Mouse (Mus musculus) gastrocnemius, postnatal 36 days (tissue): ENCODE measurements around the gene Nudt3. TPM values are rescaled to one million over a fixed set of nuclear protein-coding genes. Genes with fewer than 3 reads are reported as not detected.

ENCODE experiments used
- DNase-seq, 2 experiments: peaks; one replicate each; pipeline ENCODE4 v3.0.0; 2022
- intact Hi-C: fragments of 180-260 bp; cut with DNase I; formaldehyde crosslinking; loops from one replicate; pipeline ENCODE4 v1.15.1; 2025
- total RNA-seq, 2 experiments: library from RNA; stranded (reverse); gene quantifications; 2 replicates each; pipeline ENCODE4 v1.2.3; 2021

The Nudt3 gene
- total RNA-seq, 2 experiments from 2014 or later = 232 to 233 TPM

- DNase-seq = peak; percentile 50 to 59
- intact Hi-C loops = no loop called here
These were observed 19.6 kb downstream of the Nudt3 start for GRCm38 (mm10) chr17:27603522-27604234.

DNA sequence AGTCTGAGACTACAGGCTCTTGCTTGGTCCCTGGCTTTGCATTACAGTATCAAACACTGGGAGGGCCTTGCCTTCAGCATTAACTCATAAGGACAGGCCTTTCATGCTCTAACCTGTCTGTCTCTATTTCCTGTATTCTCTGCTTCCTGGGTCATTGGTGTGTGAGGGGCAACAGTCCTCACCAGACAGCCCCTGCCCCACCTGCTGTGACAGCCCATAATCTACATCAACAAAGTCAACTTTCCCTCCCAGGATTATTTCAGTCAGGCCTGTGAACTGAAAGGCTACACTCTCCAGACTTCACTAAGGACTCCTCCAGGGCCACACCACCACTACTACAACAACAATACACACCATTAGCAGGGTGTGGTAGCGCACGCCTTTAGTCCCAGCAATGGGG is 20.3 kb downstream of the Nudt3 start:
- intact Hi-C loops = no loop called here
- no peak for DNase-seq

- intact Hi-C loops = no loop called here
- no peak for DNase-seq
These were observed 22.4 kb downstream of the Nudt3 start for GRCm38 (mm10) chr17:27600869-27601268.

DNA sequence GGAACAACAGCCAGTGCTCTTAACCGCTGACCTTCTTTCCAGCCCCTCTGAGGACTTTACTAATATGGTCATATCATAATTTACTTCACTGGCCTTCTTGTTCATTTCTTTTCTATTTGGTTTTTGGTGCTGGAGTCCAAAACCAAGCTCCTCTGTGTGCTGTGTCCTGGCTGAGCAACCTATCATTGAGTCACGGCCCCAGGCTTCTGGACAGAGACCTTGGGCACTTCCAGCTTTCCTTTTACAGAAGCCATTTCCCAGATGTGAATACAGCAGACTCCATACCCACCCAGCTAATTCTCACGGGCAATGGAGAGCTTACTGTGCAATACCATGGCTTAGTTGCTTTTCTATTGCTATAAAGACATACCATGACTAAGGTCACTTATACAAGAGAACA is 23.0 kb downstream of the Nudt3 start:
- no peak for DNase-seq
- intact Hi-C loops = no loop called here

- intact Hi-C loops = no loop called here
- DNase-seq = no peak
These were observed 26.7 kb downstream of the Nudt3 start for GRCm38 (mm10) chr17:27596376-27597190.

GRCm38 (mm10) chr17:27595659-27596375 is 27.5 kb downstream of the Nudt3 start:
- DNase-seq = no peak
- intact Hi-C loops = no loop called here

DNA sequence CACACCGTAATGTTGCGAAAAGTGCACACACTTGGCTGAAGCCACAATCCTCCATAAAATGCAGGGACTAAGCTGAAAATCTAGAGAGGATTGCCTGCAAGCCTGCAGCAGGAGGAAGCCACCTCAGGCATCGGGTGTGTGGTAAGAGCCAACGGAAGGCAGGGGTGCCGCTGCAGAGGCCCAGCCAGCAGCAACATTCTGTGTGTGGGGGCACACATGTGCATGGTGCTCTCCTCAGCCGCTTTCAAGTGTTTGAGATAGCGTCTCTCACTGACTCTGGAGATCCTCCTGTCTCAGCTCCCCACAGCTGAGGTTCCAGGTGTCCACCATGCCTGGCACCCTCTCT is 30.8 kb downstream of the Nudt3 start:
- intact Hi-C loops = no loop called here
- no peak for DNase-seq

DNA sequence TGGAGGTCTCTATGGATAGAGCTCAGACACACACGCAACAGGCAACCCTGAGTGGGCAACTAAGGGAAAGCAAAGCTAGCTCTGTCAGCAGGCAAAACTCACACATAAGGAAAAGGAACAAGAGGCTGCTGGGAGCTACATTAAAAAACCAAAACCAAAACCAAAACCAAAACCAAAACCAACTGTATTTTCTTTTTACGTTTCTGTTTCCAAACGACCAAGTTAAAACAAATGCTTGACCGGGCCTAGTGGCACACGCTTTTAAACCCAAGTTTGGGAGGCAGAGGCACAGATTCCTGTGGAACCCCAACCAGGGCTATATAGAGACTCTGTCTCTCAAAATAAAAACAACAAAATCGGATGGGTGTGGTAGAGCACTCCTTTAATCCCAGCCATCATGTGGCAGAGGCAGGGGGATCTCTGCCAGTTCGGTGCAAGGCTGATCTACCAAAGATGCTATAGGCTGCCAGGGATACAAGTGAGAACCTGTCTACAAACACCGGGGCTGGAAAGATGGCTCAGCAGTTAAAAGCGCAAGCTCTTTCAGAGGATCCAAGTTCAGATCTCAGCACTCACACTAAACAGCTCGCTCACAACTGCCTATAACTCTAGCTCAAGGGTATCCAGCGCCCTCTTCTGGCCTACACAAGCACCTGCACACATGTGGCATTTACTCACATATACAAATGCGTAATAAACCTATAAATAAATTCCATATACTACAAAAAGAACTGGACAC is 31.3 kb downstream of the Nudt3 start:
- no peak for DNase-seq
- intact Hi-C loops = no loop called here

DNA sequence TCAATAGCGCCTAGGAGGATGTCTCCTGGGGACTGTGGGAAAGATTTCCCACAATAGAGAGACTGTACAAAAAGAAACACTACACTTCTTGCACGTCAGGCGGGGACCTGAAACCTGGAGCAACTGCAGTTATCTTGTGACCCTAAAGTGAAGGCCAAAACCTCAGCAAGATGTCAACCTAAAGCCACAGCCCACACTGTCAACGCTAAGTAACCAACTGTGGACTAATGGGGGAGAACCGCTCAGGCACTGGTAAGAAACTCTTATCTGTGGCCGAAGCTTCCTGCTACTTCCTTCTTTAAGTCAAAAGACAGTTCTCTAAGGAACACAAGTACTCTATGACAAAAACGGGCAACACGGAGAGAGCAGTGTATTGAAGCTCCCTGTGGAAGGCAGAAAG is 35.1 kb downstream of the Nudt3 start:
- intact Hi-C loops = no loop called here
- no peak for DNase-seq

DNA sequence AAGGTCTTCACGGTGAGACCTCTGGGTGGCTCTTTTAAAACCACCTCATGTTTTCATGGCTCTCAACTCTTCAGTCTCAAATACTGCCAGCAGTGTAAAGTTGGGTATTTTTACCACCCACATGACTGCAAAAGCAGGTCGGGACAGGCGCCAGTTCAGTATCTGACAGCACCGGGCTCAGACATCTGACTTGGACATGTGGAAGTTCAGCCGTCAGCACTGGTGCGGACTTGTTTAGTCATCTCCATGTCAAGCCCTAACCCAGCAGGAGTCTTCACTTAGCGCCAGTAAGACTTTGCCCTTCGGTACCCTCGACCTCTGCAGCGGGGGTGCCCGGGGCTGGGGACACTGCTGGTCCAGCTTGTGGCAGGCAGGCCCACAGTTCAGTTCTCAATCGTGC is 36.0 kb downstream of the Nudt3 start:
- DNase-seq = peak in 1 of 2 experiments; percentile 39
- intact Hi-C loops = no loop called here

DNA sequence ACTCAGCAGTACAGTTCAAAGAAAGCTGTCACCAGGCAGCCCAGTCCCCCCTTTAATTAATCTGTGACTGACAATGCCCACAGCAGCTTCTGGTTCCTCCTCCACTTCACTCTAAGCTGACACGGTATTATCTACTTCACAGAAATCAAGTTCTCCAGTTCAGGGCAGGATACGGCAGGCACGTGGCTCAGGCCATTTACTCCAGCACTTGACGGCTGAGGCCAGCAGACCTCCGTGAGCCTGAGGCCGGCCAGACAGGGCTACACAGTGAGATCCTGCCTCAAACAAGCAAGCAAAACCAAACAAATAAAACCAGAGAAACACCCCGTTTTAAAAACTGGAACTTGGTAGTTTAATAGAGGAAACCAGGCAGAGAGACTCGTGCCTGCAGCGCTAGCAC is 36.6 kb downstream of the Nudt3 start:
- no peak for DNase-seq
- intact Hi-C loops = no loop called here

GRCm38 (mm10) chr17:27583185-27583894 is 40.0 kb downstream of the Nudt3 start:
- DNase-seq = no peak
- intact Hi-C loops = no loop called here

DNA sequence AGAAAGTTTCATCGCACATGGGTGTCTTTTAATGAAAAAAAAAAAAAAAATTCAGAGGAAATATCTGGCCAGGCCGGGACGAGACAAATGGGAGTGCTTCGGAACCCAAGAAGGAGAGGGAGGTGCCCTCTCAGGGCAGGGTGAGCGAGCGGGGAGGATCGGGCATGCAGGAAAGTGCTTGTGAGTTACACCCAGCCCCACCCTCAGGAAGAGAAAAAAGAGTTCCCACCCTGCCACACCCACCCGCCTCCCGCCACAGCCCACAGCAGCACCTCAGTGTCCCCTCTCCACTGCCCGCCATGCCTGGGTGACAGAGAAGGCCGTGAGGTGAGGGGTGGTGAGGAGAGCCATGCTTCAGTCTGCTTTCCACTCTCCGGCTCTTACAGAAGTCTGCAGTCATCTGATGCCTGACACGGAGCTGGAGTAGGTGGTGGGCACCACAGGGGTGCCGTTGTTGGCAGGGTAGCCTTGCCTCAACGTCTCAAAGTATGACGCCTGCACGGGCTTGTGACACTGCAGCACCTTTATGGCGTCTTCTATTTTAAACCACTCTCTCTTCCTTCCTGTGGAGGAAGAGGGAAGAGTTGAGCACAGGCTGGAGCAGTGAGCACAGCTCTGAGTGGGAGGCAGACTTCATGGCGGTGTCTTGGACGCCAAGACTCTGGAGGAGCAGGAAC is 42.8 kb downstream of the Nudt3 start:
- intact Hi-C loops = no loop called here
- DNase-seq = no peak

DNA sequence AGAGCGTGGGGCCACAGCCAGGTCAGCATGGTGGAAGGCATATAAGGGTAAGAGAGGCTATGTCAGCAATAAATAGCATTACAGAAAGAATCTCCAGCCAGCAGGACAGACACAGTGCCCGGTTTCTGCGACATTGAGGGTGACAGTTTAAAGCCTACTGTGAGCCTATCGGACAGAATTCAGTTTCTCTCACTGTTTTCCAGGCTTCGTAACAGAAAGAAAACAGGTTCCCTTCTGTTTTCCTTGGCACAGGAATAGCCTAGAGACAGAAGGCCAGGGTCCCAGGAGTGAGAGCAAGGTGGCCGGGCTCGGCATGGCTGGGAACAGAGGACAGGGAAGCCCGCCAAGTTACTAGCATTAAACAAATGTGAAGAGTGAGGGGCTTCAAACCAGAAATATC is 43.5 kb downstream of the Nudt3 start:
- DNase-seq = no peak
- intact Hi-C loops = no loop called here

DNA sequence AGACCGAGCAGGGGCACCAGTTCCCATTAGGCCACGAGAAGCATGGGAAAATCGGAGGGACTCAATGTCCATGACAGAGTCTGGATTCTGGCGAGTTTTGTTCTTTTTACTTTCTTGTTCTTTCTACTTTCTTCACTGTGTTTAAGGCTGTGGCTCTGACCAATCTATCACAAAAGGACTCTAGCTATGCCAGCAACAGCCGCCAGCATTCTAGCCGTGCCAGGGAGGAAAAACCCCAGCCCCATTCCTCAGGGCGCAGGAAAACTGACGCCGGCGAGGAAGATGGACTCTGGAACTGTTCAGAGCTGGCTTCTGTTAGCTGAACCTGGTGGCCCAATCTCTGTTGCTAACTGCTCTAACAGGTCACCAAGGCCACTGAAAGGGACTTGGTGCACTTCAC is 44.8 kb downstream of the Nudt3 start:
- intact Hi-C loops = no loop called here
- no peak for DNase-seq

DNA sequence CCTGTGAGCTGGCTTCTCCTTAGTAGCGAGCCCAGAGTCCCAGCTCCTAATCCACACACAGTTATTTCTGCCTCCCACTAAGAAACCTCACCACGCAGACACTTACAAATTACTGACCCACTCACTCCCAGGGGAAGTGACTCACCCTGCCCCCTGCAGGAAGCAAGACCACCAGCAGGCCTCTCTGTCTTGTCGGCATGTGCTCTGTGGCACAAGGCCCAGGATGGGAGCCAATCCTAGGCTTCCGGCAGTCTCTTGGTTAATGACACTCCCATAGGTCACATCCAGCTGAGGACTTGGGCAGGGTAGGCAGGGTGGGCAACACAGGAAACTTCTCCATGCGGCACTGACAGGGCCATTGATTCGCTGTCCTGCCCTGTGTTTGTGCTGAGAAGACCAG is 45.8 kb downstream of the Nudt3 start:
- DNase-seq = no peak
- intact Hi-C loops = no loop called here

- intact Hi-C loops = no loop called here
- DNase-seq = no peak
These were observed 47.2 kb downstream of the Nudt3 start for GRCm38 (mm10) chr17:27576056-27576455.

DNA sequence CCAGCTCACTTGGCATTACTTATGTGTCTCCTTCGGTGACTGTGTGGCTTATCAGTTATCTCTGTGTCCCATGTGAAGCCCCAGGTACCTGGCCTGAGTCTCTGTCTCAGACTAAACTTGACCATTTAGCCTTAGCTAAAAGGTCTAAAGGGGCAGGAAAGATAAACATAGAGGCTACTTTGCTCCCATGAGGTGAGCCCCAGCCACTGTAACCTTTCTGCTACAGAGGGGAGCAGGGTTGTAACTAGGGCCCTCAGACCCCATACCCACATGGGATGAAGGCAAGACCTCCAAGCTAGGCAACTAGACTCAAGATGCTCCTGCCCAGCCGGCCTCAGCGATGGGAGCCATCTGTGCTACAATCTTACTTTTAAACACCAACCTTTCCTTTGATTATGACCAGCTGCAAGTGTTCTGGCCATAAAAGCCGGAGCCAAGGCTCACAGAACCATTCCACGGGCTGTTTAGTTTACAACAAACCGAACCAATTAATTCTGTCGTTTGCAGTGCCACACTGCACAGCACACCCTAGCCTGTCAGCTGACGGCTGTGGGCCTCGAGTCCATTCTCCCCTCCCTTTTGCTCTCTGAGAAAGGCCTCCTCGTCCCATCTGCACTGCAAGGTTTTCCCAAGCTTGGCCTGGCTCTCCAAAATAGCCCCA is 48.0 kb downstream of the Nudt3 start:
- no peak for DNase-seq
- intact Hi-C loops = no loop called here

- DNase-seq = peak; percentile 72 to 86
- intact Hi-C loops = no loop called here
These were observed 48.7 kb downstream of the Nudt3 start for GRCm38 (mm10) chr17:27574470-27575115.
